Mouse (Mus musculus): ENCODE measurements around the gene Olfr365. TPM values are rescaled to one million over a fixed set of nuclear protein-coding genes. Genes with fewer than 3 reads are reported as not detected.

Olfr365 gene
- not detected for total RNA-seq (2021)
- long read RNA-seq, experiment 1, result 0 reads
- long read RNA-seq, experiment 2, result 0 reads

DNA sequence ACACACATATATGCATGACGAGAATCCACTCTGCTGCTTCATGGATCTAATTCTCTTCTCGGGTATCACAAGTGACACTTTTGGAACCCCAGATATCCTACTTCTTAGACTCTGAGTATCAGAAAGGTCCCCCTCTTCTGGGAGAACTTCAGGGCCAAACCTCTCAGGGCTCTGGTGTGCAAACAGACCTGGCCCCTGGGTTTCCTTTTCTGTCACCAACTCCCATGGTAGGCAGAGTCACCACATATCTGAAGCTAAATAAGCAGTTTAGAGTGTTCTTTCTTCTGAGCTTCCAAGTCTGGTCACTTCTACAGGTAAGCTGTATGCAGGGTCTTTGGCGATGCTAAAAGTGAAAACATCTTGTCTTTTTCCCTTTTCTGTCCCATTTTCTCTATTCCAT is at the start of gene Olfr365:
Olfr365 (plus strand) TSS at position 301 of the 400 bp plus-strand sequence.
- DNase-seq, result no peak

DNA sequence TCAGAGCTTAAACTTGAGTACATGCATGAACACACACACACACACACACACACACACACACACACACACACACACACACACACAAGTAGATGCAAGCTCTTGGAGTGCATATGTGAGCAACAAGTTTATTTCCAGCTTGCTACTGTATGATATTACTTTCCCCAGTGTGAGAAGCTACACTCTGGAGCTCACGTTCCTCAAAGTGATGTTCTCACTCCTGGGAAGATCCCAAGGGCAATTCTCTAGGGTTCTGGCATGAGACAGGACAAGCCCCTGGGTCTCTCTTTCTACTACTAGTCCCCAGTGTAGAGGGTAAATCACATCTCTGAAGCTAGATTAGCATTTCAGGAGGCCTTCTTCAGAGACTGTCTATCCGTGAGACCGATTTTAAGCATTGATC is 49.0 kb upstream of the Olfr365 start, which contains the start of gene Olfr364-ps1:
Olfr364-ps1 (plus strand) TSS at position 301 of the 400 bp plus-strand sequence.
- DNase-seq, result no peak

DNA sequence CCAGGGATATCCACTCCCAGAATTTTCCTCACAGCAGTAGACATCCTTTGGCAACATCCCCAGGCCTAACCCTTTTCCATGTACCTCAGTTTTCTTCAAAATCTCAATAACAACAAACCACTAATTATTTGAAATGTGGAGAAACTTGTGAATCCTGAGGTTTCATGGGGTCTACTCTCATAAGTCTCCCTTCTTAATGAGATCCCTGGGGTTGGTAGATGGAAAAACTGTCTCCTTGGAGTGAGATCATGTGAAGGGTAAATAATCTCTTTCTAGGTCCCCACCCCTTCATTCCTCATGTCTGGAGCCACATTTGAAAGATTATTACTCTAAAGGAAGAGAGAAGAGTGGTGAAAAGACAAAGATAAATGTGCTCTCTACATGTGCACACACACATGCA is 23.3 kb downstream of the Olfr365 start, which contains the start of gene Olfr366:
Olfr366 (plus strand) TSS at position 301 of the 400 bp plus-strand sequence.
- no peak for DNase-seq

Other genes starting within 250 kb of the Olfr365 start
- not detected for gene Olfr357, start 194.4 kb upstream of the Olfr365 start, total RNA-seq (2021)
- gene Olfr358, start 178.9 kb upstream of the Olfr365 start, total RNA-seq (2021), result not detected
- gene Olfr360, start 122.5 kb upstream of the Olfr365 start, total RNA-seq (2021), result not detected
- gene Olfr361, start 98.9 kb upstream of the Olfr365 start, total RNA-seq (2021), result not detected
- gene Olfr362, start 70.3 kb upstream of the Olfr365 start, total RNA-seq (2021), result not detected
- not detected for gene Olfr364-ps1, start 48.9 kb upstream of the Olfr365 start, total RNA-seq (2021)
- gene Olfr366, start 23.4 kb downstream of the Olfr365 start, total RNA-seq (2021), result not detected
- gene Olfr368, start 138.3 kb downstream of the Olfr365 start, total RNA-seq (2021), result not detected
- 10 to 100 TPM; 11.3 to 12.7 TPM for gene Pdcl, start 171.1 kb downstream of the Olfr365 start, total RNA-seq (2021)
- 10 to 100 TPM; 33.4 to 40.7 TPM for gene Rc3h2, start 234.7 kb downstream of the Olfr365 start, total RNA-seq (2021)